Mouse (Mus musculus): ENCODE data around the gene Eme2.
A peak's percentile ranks its signal among the peaks of the same experiment; 100 is the strongest.
"Not testable (repeated sequence)": the region's sequence is repeated elsewhere in the genome, so short reads cannot be mapped to it uniquely, and the experiment has no call there.

Eme2 gene

DNA sequence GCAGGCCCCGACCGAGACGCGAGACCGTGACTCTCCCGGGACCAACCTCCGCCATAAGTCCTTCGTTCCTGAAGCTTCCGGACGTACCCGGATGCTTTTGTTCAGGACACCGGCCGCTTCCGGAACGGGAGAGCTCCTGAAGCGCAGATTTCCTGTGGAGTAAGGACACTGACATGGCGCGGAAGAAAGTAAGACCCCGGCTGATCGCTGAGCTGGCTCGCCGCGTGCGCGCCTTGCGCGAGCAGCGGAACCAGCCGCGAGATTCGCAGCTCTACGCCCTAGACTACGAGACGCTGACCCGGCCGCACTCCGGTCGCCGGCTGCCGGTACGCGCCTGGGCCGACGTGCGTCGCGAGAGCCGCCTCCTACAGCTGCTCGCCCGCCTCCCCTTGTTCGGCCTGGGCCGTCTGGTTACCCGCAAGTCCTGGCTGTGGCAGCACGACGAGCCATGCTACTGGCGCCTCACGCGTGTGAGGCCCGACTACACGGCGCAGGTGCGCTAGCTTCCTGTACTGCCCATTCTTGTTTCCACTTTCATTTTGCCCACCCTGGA lies at the start of gene Eme2, which contains the start of gene Mrps34:
Eme2 (minus strand) TSS at position 93 of the 553 bp plus-strand sequence.
Mrps34 (plus strand) TSS at position 122 of the 553 bp plus-strand sequence.
- peak; percentile 87 to 88 for DNase-seq

- not testable (repeated sequence) for DNase-seq
Measured at GRCm38 (mm10) chr17:24943589-24943988, 48.7 kb upstream of the Eme2 start.

- no peak for DNase-seq
Measured at GRCm38 (mm10) chr17:24943036-24943435, 48.1 kb upstream of the Eme2 start.

DNA sequence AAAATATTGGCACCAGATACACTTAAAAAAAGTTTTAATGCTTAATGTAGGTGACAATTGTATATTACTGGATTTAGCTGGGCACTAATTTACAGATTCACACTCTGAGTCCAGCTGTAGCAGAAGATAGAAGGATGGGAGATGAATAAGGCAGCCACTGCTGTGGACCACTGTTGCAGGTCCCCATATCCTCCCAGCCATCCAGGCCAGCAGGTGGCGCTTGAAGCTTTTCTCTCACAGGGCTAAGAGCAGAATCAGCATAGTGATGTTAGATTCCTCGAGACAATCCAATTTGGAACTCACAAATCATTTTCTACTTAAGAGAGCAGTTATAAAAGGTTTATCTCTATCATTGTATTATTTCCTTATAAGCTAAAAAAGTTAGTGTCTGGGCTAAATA lies 47.6 kb upstream of the Eme2 start:
- DNase-seq: peak; percentile 40 to 59

- DNase-seq: no peak
Measured at GRCm38 (mm10) chr17:24937266-24937665, 42.4 kb upstream of the Eme2 start.

DNA sequence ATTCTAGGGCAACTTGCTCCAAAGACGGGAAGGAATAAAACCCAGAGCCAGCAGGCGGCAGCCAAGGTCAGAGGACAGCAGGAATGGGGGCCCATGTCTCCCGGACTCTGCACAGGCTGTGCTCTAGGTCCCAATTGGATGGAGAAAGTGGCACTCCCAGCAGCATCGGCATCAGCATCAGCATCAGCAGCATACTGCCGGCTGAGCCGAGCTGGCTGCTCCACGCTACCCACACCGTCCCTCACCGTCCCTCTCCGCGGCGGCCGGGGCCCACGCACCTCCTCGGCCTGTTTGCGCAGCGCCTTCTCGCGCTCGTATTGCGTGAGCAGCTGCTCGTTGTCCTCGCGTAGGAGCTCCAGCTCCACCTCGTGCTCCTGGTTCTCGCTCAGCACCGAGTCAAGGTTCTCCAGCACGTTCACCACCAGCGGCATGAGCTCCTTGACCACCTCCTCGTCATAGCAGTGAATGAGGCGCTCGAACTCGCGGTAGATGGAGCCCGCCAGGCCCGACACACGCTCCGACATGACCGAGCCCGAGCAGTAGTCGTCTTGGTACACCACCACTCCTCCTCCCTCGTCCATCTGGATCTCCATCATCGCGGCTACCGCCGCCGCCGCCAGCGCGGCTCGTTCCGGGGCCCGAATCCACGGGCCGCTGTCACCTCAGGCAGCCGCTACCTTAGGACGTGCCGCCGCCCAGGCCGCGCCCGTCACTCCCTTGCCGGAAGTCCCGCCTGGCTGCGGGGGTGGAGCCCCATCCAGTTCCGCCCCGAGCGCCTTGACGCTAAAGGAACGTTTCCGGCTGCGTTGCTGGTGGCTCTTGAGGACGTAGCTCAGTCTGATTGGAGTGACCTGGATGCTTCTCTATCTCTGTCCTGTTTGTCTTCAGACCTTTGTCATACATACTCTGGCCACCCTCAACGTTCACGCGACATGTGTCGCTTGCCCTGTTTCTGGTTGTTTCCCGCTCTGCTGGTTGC lies 41.7 kb upstream of the Eme2 start, which contains the start of gene Mapk8ip3:
Mapk8ip3 (minus strand) TSS at position 719 of the 979 bp plus-strand sequence.
- peak; percentile 96 to 97 for DNase-seq

GRCm38 (mm10) chr17:24935666-24936065 lies 40.8 kb upstream of the Eme2 start:
- DNase-seq: no peak

- no peak for DNase-seq
Measured at GRCm38 (mm10) chr17:24934926-24935325, 40.0 kb upstream of the Eme2 start.

DNA sequence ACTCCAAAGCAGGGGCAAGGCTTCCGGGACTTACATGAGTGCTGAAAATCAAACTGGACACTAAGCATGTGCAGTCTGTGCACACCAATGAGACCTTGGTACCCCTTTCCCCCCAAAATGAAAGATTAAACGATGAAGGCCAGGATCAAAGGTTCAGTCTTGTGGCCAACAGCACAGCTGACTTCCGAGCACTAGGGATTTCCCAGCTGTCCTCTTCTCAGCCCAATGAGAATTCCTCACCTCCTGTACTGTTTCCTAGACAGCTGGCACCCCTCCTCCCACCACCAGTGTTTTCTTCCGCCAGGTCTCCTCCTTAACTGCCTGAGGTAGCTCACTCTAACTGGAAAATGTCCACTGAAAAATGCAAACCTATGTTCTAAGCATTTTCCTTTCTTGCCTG lies 38.3 kb upstream of the Eme2 start:
- DNase-seq: no peak

GRCm38 (mm10) chr17:24932431-24932830 lies 37.5 kb upstream of the Eme2 start:
- no peak for DNase-seq

DNA sequence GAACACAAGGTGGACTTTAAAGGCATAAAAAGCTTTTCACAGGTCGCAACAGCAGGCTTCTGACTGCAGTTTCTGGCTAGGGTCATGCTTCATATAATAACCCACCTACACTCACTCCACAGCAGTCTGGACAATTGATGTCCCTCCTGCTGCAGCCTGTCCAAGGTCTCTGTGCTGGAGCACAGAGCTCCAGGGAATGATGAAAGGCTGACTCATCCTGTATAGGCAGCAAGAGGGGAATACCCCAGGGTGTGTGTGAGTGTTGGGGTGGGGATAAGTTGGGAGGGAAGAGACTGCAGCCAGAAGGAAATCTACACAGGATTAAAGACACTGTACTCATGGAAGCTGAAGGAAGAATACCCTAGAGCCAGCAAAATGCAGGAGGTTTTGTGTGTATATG lies 34.6 kb upstream of the Eme2 start:
- DNase-seq: no peak

DNA sequence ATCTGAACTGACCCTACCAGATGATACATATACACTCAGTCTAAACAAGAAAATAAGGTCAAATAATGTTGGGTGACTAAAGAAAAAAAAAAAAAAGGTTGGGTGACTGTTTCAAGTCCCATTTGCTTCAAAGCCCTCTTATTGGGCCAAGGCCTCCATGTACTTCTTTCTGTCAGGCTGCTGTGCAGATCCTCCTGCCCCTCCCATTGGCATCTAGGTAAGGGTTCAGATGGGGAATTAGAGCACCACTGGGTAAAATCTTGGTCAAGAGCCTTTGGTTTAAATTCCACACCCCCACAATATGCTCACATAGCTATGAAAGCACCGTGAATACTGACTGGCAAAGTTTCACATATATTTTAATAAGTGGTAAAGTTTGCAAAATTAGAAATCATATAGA lies 28.4 kb upstream of the Eme2 start:
- DNase-seq: no peak

DNA sequence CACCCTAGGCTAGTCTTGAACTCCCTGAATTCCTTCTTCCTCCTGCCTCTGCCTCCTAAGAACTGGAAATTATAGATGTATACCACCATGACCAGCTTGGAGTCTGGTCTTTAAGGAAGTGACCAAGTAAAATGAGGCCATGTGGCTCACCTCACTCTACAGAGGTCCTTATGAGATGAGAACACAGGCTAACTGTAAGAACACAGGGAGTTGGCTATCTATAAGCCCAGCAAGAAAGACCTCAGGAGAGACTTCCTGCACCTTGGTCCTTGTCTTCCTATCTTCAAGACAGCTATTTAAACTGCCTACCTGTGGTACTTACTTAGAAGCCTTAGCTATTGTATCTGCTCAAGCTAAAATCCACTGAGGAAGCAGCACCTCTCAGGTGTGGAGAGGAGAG lies 19.1 kb upstream of the Eme2 start:
- no peak for DNase-seq

GRCm38 (mm10) chr17:24907591-24907990 lies 12.7 kb upstream of the Eme2 start:
- DNase-seq: no peak

- no peak for DNase-seq
Measured at GRCm38 (mm10) chr17:24903767-24904166, 8.9 kb upstream of the Eme2 start.

DNA sequence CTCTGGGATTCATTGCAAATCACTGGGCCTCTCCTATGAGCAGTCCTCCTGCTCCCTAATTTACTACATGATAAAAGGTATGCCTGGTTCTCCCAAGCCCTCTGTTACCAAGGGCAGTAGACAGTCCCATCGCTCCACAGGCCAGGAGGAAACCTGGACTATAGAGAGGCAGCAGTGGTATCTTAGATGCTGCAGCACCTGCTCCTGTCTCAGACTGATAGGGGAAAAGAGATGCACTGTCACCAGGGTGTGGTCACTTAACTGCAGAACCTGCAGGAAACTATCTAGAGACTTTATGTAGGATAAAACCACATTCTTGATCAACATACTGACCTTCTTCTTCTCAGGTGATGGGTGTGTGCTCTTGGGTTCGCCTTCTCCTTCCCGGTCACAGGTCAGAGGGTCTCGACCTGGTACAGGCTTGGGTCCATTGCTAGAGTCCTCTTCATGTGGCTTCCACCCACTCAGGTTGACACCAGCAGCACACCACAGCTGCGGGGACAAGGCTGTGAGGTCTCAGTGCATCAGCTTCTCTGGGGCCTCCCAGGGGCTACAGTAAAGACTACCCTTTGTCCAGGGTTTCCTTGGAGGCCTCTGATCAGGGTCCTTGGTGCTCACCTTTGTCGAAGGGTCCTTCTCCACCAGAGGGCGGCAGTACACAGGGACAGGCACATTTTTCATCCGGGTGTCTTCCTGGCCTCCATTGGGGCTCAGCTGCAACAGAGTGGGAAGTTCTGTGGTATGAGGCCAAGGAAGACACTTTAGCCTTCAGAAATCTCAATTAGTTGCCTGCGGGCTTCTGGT lies 8.0 kb upstream of the Eme2 start:
- DNase-seq: peak in 1 of 2 experiments; percentile 45

GRCm38 (mm10) chr17:24902124-24902523 lies 7.2 kb upstream of the Eme2 start:
- DNase-seq: no peak

DNA sequence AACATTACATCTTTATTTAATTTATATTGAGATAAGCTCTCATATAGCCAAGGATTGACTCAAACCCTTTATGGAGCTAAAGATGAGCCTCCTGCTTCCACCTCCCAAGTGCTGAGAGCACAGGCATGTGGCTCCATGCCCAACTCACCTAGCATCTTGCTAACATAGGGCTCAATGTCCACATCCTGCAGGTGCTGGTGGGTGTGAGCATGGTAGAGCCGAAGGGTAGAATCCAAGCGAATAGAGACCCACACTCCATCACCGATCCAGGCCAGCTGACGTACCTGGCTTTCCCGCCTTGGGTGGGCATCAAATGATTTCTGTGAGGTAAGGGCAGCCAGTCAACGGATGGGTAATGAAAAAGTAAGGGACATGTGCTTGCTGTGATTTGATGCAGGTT lies 5.1 kb upstream of the Eme2 start:
- no peak for DNase-seq

DNA sequence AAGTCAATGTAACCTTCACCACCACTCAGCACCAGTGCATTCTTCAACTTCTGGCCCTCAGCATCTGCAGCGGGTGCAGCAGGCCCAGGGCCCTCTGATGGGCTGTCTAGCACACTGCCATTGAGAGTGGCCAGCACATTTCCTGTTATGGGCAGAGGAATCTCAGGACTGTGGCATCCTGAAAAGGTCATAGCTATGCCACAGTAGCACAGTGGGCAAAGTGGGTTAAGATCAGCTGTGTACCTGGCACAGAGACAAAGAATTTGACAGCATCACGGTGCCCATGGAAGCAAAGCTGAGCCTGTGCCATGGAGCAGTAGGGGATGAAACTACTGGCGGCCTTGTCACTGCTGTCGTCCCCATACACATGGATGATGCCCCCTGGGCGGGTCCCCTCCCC lies 4.3 kb upstream of the Eme2 start:
- no peak for DNase-seq

- DNase-seq: no peak
Measured at GRCm38 (mm10) chr17:24898041-24898854, 3.4 kb upstream of the Eme2 start.

- peak in 1 of 2 experiments; percentile 24 for DNase-seq
Measured at GRCm38 (mm10) chr17:24897600-24897999, 2.7 kb upstream of the Eme2 start.

DNA sequence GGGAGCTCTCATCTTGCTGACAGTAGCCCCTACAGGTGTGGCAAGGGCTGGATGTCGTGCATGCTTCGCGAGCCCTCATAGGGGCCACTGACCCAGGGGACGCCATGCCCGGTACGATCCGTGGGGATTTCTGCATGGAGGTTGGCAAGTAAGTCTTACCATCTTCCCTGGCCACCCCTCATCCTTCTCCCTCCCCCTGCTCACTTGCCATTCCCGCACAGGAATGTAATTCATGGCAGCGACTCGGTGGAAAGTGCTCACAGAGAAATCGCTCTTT lies 2.0 kb upstream of the Eme2 start:
- DNase-seq: peak in 1 of 2 experiments; percentile 30
